Mouse (Mus musculus): ENCODE measurements around the gene Mrtfa.

The Mrtfa gene

GRCm38 (mm10) chr15:81102274-81102879, 88.2 kb downstream of the Mrtfa start:
- no peak for DNase-seq (ENCODE audit: low spot score in 2 of 2)

- DNase-seq (ENCODE audit: low spot score in 2 of 2), result no peak
Observed at GRCm38 (mm10) chr15:81101316-81101715, 89.2 kb downstream of the Mrtfa start.

- DNase-seq (ENCODE audit: low spot score in 2 of 2), result peak in 1 of 2 experiments; percentile 32
Observed at GRCm38 (mm10) chr15:81099269-81099668, 91.3 kb downstream of the Mrtfa start.

GRCm38 (mm10) chr15:81098689-81099088, 91.9 kb downstream of the Mrtfa start:
- DNase-seq (ENCODE audit: low spot score in 2 of 2), result no peak

GRCm38 (mm10) chr15:81097896-81098295, 92.7 kb downstream of the Mrtfa start:
- no peak for DNase-seq (ENCODE audit: low spot score in 2 of 2)

- DNase-seq (ENCODE audit: low spot score in 2 of 2), result peak in 1 of 2 experiments; percentile 33
Observed at GRCm38 (mm10) chr15:81097456-81097855, 93.1 kb downstream of the Mrtfa start.

DNA sequence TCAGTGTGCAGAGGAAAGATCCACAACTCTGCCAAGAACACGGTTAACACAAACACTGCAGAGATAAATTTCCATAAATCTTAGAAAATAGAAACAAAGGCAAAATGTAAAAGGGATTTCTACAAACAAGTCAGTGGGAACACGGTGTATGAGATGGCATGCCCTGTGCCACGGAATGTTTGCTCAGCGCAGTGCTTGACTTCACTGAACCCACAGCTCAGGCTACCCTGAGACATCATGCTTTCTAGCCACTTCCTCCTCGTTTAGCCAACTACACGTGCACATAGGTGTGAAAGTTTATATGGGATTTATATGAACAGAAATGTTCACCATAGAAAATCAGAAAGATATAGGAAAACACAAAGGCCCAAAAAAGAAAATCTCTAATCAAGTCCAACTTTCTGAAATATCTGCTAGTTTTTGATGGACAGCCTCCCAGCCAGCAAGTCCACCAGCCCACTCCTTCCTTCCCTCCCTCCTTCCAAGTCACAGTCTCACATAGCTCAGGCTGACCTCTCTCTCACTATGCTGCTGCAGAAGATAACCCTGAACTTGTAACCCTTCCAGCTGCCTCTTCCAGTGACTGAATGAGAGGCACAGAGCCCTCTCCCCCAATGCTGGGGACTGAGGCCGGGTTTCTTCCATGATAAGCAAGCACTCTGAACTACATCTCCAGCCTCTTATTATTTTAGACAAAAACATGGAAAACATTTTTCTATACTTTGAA, 94.1 kb downstream of the Mrtfa start:
- no peak for DNase-seq (ENCODE audit: low spot score in 2 of 2)

GRCm38 (mm10) chr15:81093032-81093431, 97.5 kb downstream of the Mrtfa start:
- no peak for DNase-seq (ENCODE audit: low spot score in 2 of 2)

GRCm38 (mm10) chr15:81091718-81092117, 98.8 kb downstream of the Mrtfa start:
- no peak for DNase-seq (ENCODE audit: low spot score in 2 of 2)

DNA sequence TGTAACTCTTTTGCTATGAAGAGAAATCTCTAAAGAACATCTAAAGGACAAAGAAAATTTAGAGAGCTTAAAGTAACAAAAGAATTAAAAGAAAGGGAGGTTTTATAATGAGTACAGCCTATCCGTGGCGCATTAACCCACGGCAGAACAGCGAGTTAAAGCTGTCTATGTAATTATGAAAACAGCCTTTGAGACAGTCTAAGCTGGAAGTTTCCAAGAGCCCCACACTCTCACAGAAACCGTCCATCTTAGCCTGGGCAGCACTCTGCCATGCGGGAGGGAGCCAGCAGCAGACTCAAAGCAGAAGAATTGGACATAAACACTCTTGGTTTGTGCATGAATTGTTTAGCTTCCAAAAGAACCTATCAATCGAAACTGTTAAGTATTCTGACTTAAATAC, 103.0 kb downstream of the Mrtfa start:
- no peak for DNase-seq (ENCODE audit: low spot score in 2 of 2)

GRCm38 (mm10) chr15:81086644-81087480, 103.7 kb downstream of the Mrtfa start:
- no peak for DNase-seq (ENCODE audit: low spot score in 2 of 2)

- DNase-seq (ENCODE audit: low spot score in 2 of 2), result no peak
Observed at GRCm38 (mm10) chr15:81083826-81084225, 106.7 kb downstream of the Mrtfa start.

DNA sequence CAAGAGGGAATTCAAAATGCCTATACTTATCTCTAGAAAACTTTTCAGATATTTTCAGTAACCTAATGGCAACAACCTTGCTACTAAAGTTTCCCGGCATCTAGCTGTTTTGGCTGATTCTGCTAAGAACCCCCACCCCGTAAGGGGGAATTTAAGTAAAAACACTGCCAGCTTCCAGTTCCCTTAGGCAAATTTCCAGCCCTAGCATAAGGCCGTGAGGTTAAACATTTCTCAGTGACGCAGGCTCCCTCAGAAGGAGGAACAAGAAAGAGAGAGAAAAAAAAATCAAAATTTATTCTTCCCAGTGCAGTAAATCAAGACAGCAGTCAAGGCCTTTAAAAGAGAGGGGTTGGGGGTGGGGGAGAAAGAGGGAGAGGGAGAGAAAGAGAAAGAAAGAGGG, 107.3 kb downstream of the Mrtfa start:
- DNase-seq (ENCODE audit: low spot score in 2 of 2), result no peak

DNA sequence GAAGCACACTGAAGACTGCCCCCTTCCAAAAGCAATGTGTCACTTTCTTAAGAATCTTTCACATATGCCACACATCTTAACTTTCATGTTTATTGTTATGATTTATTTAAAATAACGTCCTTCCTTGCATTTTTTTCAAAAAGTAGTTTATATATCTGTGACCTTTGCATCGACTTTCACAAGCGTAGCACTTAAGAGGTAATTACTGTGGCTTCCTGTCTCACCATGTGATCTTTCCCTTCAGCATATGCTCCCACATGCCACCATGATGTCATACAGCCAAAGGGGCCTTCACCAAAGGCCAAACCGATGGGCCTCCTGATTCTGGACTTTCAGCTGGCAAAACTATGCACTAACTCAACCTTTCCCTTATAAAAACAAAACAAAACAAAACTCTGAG, 109.3 kb downstream of the Mrtfa start:
- no peak for DNase-seq (ENCODE audit: low spot score in 2 of 2)

GRCm38 (mm10) chr15:81080405-81080804, 110.2 kb downstream of the Mrtfa start:
- DNase-seq (ENCODE audit: low spot score in 2 of 2), result no peak

GRCm38 (mm10) chr15:81079255-81079654, 111.3 kb downstream of the Mrtfa start:
- no peak for DNase-seq (ENCODE audit: low spot score in 2 of 2)

- DNase-seq (ENCODE audit: low spot score in 2 of 2), result no peak
Observed at GRCm38 (mm10) chr15:81077551-81077950, 113.0 kb downstream of the Mrtfa start.

DNA sequence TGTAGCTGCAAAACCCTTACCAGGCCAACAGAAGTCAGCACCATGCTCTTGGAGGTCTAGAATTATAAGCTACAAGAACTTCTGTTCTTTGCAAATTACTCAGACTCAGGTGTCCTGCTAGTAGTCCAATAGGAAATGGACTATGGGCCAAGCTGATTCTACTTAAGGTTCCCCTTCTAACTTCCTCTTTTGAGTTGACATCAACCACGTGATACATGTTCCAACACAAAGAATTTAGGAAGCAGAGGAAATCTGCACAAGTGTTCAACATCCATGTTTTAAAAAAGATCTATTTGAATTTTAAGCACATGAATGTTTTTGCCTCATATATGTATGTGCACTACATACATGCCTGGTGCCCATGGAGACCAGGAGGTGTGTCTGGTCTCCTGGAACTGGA, 116.0 kb downstream of the Mrtfa start:
- DNase-seq (ENCODE audit: low spot score in 2 of 2), result no peak

GRCm38 (mm10) chr15:81073751-81074150, 116.8 kb downstream of the Mrtfa start:
- no peak for DNase-seq (ENCODE audit: low spot score in 2 of 2)

- no peak for DNase-seq (ENCODE audit: low spot score in 2 of 2)
Observed at GRCm38 (mm10) chr15:81072748-81073147, 117.8 kb downstream of the Mrtfa start.

- no peak for DNase-seq (ENCODE audit: low spot score in 2 of 2)
Observed at GRCm38 (mm10) chr15:81070470-81070869, 120.1 kb downstream of the Mrtfa start.

- DNase-seq (ENCODE audit: low spot score in 2 of 2), result no peak
Observed at GRCm38 (mm10) chr15:81068641-81069381, 121.7 kb downstream of the Mrtfa start.

Data from frontal cortex, postnatal 36 days (tissue).